Mouse (Mus musculus) spleen, adult 2 months (tissue): ENCODE results near the gene Lhfp.
A peak's percentile ranks its signal among the peaks of the same experiment; 100 is the strongest.

Experiments
- CTCF ChIP-seq: fragments of 200-500 bp; IDR thresholded peaks from 2 replicates; pipeline ENCODE4 v1.5.1; 2011; ENCODE audit warnings: mild to moderate bottlenecking, inconsistent platforms; ENCODE audit not compliant: insufficient read depth, insufficient read length, insufficient replicate concordance; ENCODE audit errors: extremely low read depth
- POLR2A ChIP-seq: fragments of 200-500 bp; IDR thresholded peaks from 2 replicates; pipeline ENCODE4 v1.6.1; 2011; ENCODE audit warnings: low read depth, low read length, inconsistent platforms

- peak; percentile 32; the same call in 1 of the 2 replicates for TF ChIP-seq CTCF
- TF ChIP-seq POLR2A = no peak
Measured at GRCm38 (mm10) chr3:53004406-53005114, 36.8 kb upstream of the Lhfp start.
